Mouse (Mus musculus) heart, postnatal 10 days (tissue): ENCODE data around the gene Gm28047. TPM values are rescaled to one million over a fixed set of nuclear protein-coding genes. Genes with fewer than 3 reads are reported as not detected.

ENCODE experiments used
- DNase-seq, 2 experiments: peaks; one replicate each; pipeline ENCODE4 v3.0.0; 2021
- intact Hi-C: fragments of 180-260 bp; cut with DNase I; formaldehyde crosslinking; loops from one replicate; pipeline ENCODE4 v1.15.1; 2025
- total RNA-seq, 2 experiments: library from RNA; stranded (reverse); gene quantifications; 2 replicates each; pipeline ENCODE4 v1.2.3; 2021

The Gm28047 gene
- total RNA-seq, 2 experiments from 2014 or later: 1.2 TPM; not detected in 1

DNA sequence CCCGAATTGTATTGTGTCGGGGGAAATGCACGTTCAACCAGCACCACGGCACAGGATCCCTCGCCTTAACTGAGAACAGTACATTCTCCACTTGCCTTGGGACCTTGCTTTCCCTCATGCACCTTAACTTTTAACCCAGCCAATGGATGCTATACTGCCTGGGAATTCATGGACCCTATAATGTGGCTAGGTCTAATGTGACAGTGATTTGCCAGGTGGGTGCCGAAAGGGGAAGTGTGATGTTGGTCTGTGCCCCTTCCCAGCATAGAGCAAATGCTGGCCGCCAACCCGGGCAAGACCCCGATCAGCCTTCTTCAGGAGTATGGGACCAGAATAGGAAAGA, 106.0 kb downstream of the Gm28047 start:
- no peak for DNase-seq
- intact Hi-C loops: loop anchor here (2.0 kb wide), 1 partner anchor 50 kb away; no protein-coding TSS in a partner anchor

DNA sequence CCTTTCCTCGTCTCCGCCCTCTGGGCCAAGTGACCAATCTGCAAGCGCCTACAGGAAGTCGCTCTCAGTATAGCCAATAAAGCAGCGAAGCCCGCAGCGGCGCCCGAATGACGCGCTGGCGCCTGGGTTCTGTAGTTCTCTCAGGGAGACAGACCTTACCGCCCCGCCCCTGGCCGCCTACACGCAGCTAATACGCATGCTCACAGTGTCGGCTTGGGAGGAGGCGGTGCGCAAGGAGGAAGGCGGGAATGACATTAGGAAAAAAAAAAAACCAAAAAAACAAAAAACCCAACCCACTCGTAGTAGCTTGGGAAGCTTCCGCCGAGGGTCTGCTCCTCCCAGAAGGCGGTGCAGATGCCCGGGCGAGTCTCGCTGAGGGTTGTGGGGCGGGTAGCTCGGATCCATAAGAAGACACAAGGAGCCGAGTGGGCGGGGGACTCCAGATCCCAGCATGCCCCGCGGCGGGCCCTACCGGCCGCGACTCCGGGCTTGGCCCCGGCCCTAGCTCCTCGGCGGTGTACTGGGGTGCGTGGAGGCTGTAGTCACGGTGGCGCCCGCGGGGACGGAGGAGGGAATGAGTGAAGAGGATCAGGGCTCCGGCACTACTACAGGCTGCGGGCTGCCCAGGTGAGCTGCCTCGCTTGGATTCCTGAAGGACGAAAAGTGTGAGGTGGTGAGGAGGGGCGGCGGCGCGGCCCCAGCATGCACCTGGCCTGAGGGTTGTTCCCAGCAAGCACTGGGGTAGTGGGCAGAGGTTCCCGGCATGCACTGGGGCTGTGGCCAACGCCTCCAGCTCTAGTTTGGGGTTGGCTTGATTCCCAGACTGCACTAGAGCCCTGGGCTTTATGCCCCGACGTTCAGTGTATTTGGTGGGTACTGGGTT, 106.7 kb downstream of the Gm28047 start, which contains the start of gene Tarbp2:
Gene Tarbp2, plus strand, starts transcription at position 217 of the 883 bp plus-strand sequence.
- intact Hi-C loops: loop anchor here (2.0 kb wide), 1 partner anchor 49 kb away; no protein-coding TSS in a partner anchor
- DNase-seq: peak; percentile 99 to 100

DNA sequence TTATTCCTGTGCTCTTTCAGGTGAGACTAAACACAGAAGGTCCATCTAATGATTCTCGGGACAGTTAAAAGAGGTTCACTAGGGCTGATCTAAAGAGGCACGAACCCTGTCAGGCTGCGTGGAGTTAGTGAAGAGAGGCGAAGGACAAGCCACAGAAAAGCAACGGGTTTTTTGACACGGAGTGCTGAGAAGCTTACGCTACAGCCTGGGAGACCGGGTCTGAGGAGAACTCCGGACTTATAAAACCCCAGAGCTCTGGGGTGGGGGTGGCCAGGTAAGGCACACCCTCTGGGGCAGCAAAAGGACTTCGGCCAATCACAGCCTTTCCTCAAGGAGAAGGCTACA, 107.3 kb downstream of the Gm28047 start:
- no peak for DNase-seq
- intact Hi-C loops: no loop called here

DNA sequence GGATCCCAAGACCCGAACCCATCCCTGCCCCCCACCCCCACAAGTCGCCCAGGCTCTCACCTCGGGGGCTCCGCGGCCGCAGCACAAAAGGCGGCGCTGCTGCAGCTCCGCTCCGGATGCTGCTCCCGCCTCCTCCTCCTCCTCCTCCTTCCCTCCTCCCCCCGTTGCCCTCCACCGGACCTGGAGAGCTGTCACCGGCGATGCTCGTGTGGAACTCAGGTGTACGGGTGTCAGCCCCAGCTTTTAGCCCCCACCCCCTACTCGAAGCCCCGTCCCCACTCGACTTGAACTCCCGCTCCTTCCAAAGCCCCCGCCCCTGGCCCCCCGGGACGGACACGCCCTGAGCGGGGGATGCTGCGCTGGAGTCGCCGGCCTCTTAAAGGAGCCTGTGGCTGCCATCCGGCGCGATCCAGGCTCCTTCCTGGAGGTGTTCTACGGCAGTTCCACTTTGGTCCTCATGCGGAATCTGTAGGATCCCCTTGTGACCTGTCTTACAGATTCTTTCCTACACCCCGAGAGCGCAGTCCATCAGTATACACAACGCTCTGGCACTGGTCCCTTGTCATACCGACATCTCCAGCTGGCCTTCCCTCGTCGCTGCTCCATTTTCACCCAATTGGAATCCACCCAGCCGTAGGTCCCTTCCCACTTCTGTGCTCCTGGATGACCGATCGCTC, 108.0 kb downstream of the Gm28047 start, which contains the start of gene Map3k12:
Gene Map3k12, minus strand, starts transcription at position 337 of the 677 bp plus-strand sequence.
- intact Hi-C loops: no loop called here
- peak; percentile 81 to 82 for DNase-seq

GRCm38 (mm10) chr15:102516293-102516692, 108.6 kb downstream of the Gm28047 start:
- intact Hi-C loops: no loop called here

DNA sequence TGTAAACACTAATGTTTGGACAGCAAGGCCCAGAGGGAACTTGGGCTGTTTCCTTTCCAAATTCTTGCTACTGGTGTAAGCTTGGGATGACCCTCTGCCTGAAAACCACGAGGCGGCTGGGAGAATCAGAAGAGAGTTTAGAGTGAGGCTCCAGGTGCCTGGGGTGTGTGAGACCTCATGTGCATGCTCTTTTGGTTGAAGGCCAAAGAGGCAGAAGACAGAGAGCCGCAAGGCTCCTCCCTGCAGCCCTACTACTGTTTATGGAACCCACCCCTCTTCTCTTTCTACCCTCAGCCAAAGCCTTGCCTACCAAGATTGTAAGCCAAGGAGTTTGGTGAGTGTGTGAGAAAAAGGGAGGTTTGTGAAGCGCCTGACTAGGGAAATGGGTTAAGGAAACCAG, 109.1 kb downstream of the Gm28047 start:
- intact Hi-C loops: no loop called here
- no peak for DNase-seq

More at GRCm38 (mm10) chr15:102516293-102516692, 108.6 kb downstream of the Gm28047 start:
- peak in 1 of 2 experiments; percentile 43 for DNase-seq

DNA sequence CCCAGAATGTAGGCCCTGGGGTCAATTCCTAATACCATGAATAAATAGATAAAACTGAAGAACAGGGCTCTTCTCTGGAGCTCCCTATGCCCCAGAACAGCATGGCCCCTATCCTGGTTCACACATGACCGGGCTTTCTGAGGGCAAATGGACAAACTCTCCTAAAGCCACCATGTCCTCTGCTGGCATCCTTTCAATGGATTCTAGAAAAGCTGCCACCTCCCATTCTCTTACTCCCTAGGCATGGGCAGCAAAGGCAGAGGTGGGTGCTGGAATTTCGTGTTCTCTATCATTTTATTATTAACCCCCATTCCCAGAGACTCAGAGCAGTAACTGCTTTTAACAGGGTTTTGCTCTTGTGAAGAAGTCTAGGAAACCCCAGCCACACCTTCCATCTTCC, 109.6 kb downstream of the Gm28047 start:
- no peak for DNase-seq
- intact Hi-C loops: no loop called here

- intact Hi-C loops: no loop called here
- DNase-seq: no peak
These were observed 111.9 kb downstream of the Gm28047 start for GRCm38 (mm10) chr15:102513004-102513403.

- intact Hi-C loops: no loop called here
- no peak for DNase-seq
These were observed 112.4 kb downstream of the Gm28047 start for GRCm38 (mm10) chr15:102512471-102512870.

DNA sequence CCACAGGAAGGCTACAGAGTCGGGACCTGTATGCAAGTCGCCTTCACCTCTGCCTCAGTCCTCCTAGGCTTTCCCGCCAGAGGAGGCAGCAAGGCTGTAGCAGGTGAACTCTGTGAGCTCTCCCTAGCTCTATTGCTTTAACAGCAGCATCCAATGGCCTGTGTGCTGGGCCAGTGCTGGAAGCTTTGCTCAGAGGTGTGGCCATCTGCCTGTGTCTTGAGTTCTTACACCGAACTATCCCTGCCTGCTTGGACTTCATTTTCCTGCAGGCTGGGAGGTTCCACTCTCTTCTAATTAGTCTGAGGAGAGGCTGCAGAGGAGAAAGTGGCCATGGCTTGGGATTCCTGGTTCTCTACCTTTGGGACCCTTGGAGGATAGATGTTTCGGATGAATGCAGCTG, 112.9 kb downstream of the Gm28047 start:
- intact Hi-C loops: no loop called here
- no peak for DNase-seq

DNA sequence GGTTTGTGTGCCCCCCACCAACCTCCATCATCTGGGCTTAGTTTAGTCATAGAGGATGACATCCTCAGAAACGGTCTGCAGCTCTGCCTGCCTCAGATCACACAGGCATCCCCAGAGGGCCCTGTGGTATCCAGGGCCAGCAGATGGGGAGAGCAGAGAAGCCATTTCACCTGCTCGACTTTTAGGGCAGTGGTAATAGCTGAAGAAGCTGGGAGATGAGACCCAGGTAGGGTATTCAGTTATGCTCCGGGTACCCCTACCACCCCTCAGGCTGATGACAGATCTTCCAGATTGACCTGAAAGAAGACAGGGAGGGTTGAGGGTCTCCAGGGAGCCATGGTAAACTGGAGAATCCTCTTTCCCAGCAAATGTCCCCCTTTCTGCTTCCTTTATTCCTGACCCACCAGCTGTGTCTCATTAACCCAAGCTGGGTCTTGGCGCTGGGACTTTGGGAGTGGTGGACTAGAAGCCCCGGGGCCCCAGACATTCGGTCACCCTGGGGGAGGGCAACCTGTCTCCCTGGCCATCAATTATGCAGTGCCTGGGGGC, 113.5 kb downstream of the Gm28047 start:
- intact Hi-C loops: no loop called here
- DNase-seq: no peak

DNA sequence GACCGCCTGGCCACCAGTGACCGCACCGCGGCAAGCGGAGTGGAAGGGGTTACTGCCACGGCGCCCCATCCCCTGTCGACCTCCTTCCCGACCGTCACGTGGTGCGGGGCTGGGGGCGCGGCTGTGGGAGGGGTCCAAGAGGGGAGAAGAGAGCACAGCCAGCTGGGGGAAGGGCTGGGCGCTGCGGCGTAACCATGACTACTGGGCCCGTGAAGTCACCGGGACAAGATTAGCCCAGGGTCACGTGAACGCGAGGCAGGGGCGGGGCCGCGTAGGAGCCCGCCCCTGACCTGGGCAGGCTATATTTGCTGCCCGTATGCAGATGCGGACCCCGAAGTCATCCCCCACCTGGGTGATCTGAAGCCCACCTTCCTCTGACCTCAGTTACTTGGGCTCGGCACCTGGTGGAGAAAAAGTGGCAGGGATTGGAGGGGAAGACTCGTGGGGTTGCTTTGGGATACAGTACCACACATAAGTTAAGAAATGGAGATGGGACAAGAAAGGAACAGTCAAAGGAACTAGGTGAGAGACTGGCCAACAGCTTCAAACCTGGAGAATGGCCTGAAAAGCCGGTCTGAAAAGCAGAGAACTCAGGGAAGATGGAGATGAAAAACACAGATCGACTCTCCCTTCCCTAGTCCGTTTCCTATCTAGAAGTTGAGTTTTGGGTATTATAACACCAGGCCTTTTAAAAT, 114.1 kb downstream of the Gm28047 start:
- DNase-seq: peak; percentile 87 to 88
- intact Hi-C loops: no loop called here

DNA sequence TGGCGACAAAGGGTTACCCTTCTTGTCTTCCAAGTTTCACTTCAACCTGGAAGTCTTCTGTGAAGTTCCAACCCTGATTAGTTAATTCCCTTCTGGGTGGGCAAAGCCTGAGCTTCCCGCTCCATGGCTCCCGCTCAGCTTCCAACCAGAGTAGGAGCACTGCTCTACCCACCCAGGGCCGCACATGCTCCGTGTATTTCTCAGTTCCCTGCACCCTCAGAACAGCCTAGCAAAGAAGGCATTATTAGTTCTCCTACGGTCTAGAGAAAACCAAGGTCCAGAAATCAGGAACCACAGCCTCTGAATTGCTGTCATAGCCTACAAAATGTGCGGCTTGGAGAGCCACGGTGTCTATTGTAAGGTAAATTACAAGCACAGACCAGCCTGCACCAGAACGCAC, 114.8 kb downstream of the Gm28047 start:
- DNase-seq: no peak
- intact Hi-C loops: no loop called here

DNA sequence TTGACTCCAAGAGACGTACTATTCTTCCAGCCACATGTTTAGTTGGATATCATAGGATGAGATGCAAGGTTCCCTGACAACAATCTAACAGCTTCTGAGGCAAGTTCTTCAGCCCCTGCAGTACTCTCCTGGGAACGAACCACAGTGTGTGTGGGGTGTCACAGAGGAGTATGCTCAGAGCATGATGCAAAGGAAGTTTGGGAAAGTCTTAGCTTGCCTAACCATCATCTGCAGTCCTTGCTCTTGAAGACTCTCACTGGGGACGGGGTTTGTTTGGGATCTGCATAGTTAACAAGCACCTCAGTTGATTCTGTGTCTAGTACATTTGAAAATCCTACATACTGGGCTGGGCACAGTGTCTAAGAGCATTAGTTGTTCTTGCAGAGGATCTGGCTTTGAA, 116.5 kb downstream of the Gm28047 start:
- intact Hi-C loops: no loop called here
- DNase-seq: no peak

DNA sequence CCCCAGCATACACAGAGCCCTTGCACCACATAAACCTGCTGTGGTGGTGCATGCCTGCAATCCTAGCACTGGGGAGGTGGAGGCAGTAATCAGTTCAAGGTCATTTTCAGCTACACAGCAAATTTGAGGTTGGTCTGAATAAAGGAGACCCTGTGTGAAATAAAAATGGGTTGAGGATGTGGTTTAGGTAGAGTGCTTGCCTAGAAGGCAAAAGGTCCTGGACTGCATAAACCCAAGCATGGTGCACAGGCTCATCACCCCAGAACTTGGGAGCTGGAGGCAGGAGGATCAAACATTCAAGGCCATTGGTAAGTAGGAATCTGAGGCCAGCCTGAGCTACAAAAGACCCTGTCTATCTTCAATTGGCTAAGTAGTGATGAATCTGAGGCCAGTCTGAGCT, 117.3 kb downstream of the Gm28047 start:
- intact Hi-C loops: no loop called here
- DNase-seq: no peak

- DNase-seq: no peak
- intact Hi-C loops: no loop called here
These were observed 118.0 kb downstream of the Gm28047 start for GRCm38 (mm10) chr15:102506864-102507263.

GRCm38 (mm10) chr15:102506464-102506830, 118.4 kb downstream of the Gm28047 start:
- DNase-seq: no peak
- intact Hi-C loops: no loop called here

GRCm38 (mm10) chr15:102505770-102506463, 119.0 kb downstream of the Gm28047 start:
- intact Hi-C loops: no loop called here
- DNase-seq: no peak

GRCm38 (mm10) chr15:102505073-102505769, 119.6 kb downstream of the Gm28047 start:
- intact Hi-C loops: no loop called here
- DNase-seq: no peak
